Mouse (Mus musculus): ENCODE data around the gene Btbd11. TPM values are rescaled to one million over a fixed set of nuclear protein-coding genes. Genes with fewer than 3 reads are reported as not detected.

The Btbd11 gene
- polyA plus RNA-seq, 1 experiment from 2014 or later, result 1.9 TPM

GRCm38 (mm10) chr10:85437217-85437616 lies 50.6 kb downstream of the Btbd11 start:
- Histone ChIP-seq H3K27me3 (ENCODE audit: control insufficient read depth, insufficient read depth, low read length) (no peaks in the 10 kb centered on the region), H3K9ac (ENCODE audit: low read length) (no peak overlapping the region), H3K4me2 (replicated peaks; ENCODE audit: low read depth) (no peak overlapping the region), H3K27ac (replicated peaks) (no peak overlapping the region), H3K4me1 (replicated peaks; ENCODE audit: control insufficient read depth, insufficient read depth) (no peaks in the 10 kb centered on the region), H3K36me3 (ENCODE audit: control insufficient read depth, insufficient read depth, low read length) (no peaks in the 10 kb centered on the region), H3K4me3 (ENCODE audit: low read depth, low read length) (no peak overlapping the region), H3K9me3 (ENCODE audit: control insufficient read depth, low read length) (no peaks in the 10 kb centered on the region)
- TF ChIP-seq CTCF (IDR thresholded peaks at IDR 0.05; ENCODE audit: low read depth) (peak; percentile 30), EP300 (optimal IDR thresholded peaks at IDR 0.05) (no peak)
- DNase-seq (ENCODE audit: low spot score) (no peak), ATAC-seq (ENCODE audit: low FRiP score, low TSS enrichment) (no peak)
- 88% methylated on average over 3 of the region's 3 CpGs for WGBS

GRCm38 (mm10) chr10:85443371-85443770 lies 56.8 kb downstream of the Btbd11 start:
- no peak overlapping the region for H3K4me3 ChIP-seq (ENCODE audit: low read depth, low read length)
- ATAC-seq (ENCODE audit: low FRiP score, low TSS enrichment) (no peak), DNase-seq (ENCODE audit: low spot score) (no peak)
- no peaks in the 10 kb centered on the region for H3K4me1 ChIP-seq (replicated peaks; ENCODE audit: control insufficient read depth, insufficient read depth)
- no peaks in the 10 kb centered on the region for H3K9me3 ChIP-seq (ENCODE audit: control insufficient read depth, low read length)
- H3K27me3 ChIP-seq (ENCODE audit: control insufficient read depth, insufficient read depth, low read length), result no peaks in the 10 kb centered on the region
- H3K27ac ChIP-seq (replicated peaks), result no peak overlapping the region
- H3K36me3 ChIP-seq (ENCODE audit: control insufficient read depth, insufficient read depth, low read length), result no peaks in the 10 kb centered on the region
- WGBS, result 71% methylated on average over 3 of the region's 3 CpGs
- H3K9ac ChIP-seq (ENCODE audit: low read length), result no peak overlapping the region
- no peak for TF ChIP-seq EP300 (optimal IDR thresholded peaks at IDR 0.05)
- no peak overlapping the region for H3K4me2 ChIP-seq (replicated peaks; ENCODE audit: low read depth)

GRCm38 (mm10) chr10:85445891-85446290 lies 59.3 kb downstream of the Btbd11 start:
- H3K27me3 ChIP-seq (ENCODE audit: control insufficient read depth, insufficient read depth, low read length), result no peaks in the 10 kb centered on the region
- H3K9ac ChIP-seq (ENCODE audit: low read length), result no peak overlapping the region
- TF ChIP-seq CTCF (IDR thresholded peaks at IDR 0.05; ENCODE audit: low read depth), result no peak
- no peak for TF ChIP-seq EP300 (optimal IDR thresholded peaks at IDR 0.05)
- ATAC-seq (ENCODE audit: low FRiP score, low TSS enrichment) (no peak), DNase-seq (ENCODE audit: low spot score) (no peak)
- WGBS, result 97% methylated on average over 3 of the region's 3 CpGs
- no peaks in the 10 kb centered on the region for H3K36me3 ChIP-seq (ENCODE audit: control insufficient read depth, insufficient read depth, low read length)
- H3K4me3 ChIP-seq (ENCODE audit: low read depth, low read length), result no peak overlapping the region
- H3K27ac ChIP-seq (replicated peaks), result no peak overlapping the region
- no peaks in the 10 kb centered on the region for H3K9me3 ChIP-seq (ENCODE audit: control insufficient read depth, low read length)
- no peak overlapping the region for H3K4me2 ChIP-seq (replicated peaks; ENCODE audit: low read depth)
- H3K4me1 ChIP-seq (replicated peaks; ENCODE audit: control insufficient read depth, insufficient read depth), result no peaks in the 10 kb centered on the region

GRCm38 (mm10) chr10:85446700-85447099 lies 60.1 kb downstream of the Btbd11 start:
- Histone ChIP-seq H3K4me2 (replicated peaks; ENCODE audit: low read depth) (no peak overlapping the region), H3K36me3 (ENCODE audit: control insufficient read depth, insufficient read depth, low read length) (no peaks in the 10 kb centered on the region), H3K9ac (ENCODE audit: low read length) (no peak overlapping the region), H3K4me1 (replicated peaks; ENCODE audit: control insufficient read depth, insufficient read depth) (no peaks in the 10 kb centered on the region), H3K27ac (replicated peaks) (no peak overlapping the region), H3K27me3 (ENCODE audit: control insufficient read depth, insufficient read depth, low read length) (no peaks in the 10 kb centered on the region), H3K9me3 (ENCODE audit: control insufficient read depth, low read length) (no peaks in the 10 kb centered on the region), H3K4me3 (ENCODE audit: low read depth, low read length) (no peak overlapping the region)
- no peak for TF ChIP-seq EP300 (optimal IDR thresholded peaks at IDR 0.05)
- no peak for TF ChIP-seq CTCF (IDR thresholded peaks at IDR 0.05; ENCODE audit: low read depth)
- ATAC-seq (ENCODE audit: low FRiP score, low TSS enrichment), result no peak
- 68% methylated on average over 1 of the region's 1 CpGs for WGBS
- DNase-seq (ENCODE audit: low spot score), result no peak

- no peak for ATAC-seq (ENCODE audit: low FRiP score, low TSS enrichment)
- no peak overlapping the region for H3K9ac ChIP-seq (ENCODE audit: low read length)
- no peak overlapping the region for H3K4me3 ChIP-seq (ENCODE audit: low read depth, low read length)
- H3K36me3 ChIP-seq (ENCODE audit: control insufficient read depth, insufficient read depth, low read length), result no peaks in the 10 kb centered on the region
- 83% methylated on average over 2 of the region's 2 CpGs for WGBS
- TF ChIP-seq EP300 (optimal IDR thresholded peaks at IDR 0.05), result no peak
- TF ChIP-seq CTCF (IDR thresholded peaks at IDR 0.05; ENCODE audit: low read depth), result no peak
- H3K27ac ChIP-seq (replicated peaks), result no peak overlapping the region
- no peak for DNase-seq (ENCODE audit: low spot score)
- H3K27me3 ChIP-seq (ENCODE audit: control insufficient read depth, insufficient read depth, low read length), result no peaks in the 10 kb centered on the region
- H3K4me2 ChIP-seq (replicated peaks; ENCODE audit: low read depth), result no peak overlapping the region
- H3K9me3 ChIP-seq (ENCODE audit: control insufficient read depth, low read length), result no peaks in the 10 kb centered on the region
- no peaks in the 10 kb centered on the region for H3K4me1 ChIP-seq (replicated peaks; ENCODE audit: control insufficient read depth, insufficient read depth)
These were observed 61.3 kb downstream of the Btbd11 start for GRCm38 (mm10) chr10:85447869-85448268.

- Histone ChIP-seq H3K27me3 (ENCODE audit: control insufficient read depth, insufficient read depth, low read length) (no peaks in the 10 kb centered on the region), H3K4me3 (ENCODE audit: low read depth, low read length) (no peak overlapping the region), H3K9ac (ENCODE audit: low read length) (no peak overlapping the region), H3K36me3 (ENCODE audit: control insufficient read depth, insufficient read depth, low read length) (no peaks in the 10 kb centered on the region), H3K4me2 (replicated peaks; ENCODE audit: low read depth) (no peak overlapping the region), H3K9me3 (ENCODE audit: control insufficient read depth, low read length) (no peaks in the 10 kb centered on the region), H3K27ac (replicated peaks) (no peak overlapping the region), H3K4me1 (replicated peaks; ENCODE audit: control insufficient read depth, insufficient read depth) (no peaks in the 10 kb centered on the region)
- DNase-seq (ENCODE audit: low spot score), result no peak
- no peak for TF ChIP-seq EP300 (optimal IDR thresholded peaks at IDR 0.05)
- TF ChIP-seq CTCF (IDR thresholded peaks at IDR 0.05; ENCODE audit: low read depth), result no peak
- 31% methylated on average over 8 of the region's 8 CpGs for WGBS
- ATAC-seq (ENCODE audit: low FRiP score, low TSS enrichment), result no peak
These were observed 65.2 kb downstream of the Btbd11 start for GRCm38 (mm10) chr10:85451629-85452368.
